Mouse (Mus musculus) 3134 (cell line): Measurements from ENCODE around the gene Olfr116.

Source experiments
- DNase-seq: peaks from one replicate; pipeline ENCODE4 v3.0.0-alpha.2; 2011; ENCODE audit warnings: low spot score; ENCODE audit not compliant: insufficient read length; ENCODE audit errors: extremely low read depth

Gene Olfr116

DNA sequence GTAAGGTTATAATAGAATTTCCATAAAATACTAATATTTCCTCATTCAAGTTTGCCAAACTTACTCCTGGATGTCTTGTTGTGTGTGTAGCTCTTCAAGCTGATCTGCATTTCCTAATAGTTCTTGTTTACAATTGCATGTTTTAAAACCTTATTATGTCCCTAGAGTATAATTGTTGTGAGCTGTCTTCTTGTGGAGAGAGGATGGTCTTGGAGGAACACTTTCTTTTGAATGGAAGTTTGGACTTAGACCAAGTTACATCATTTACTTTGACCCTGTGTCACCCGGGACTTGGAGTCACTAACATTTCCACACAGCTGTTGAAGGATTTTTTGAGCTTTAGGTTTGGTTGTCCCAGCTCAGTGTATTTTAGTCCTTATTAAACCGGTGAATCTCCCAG lies at the start of gene Olfr116, which contains the start of gene Olfr115:
Gene Olfr116, minus strand, starts transcription at position 191 of the 400 bp plus-strand sequence.
Gene Olfr115, minus strand, starts transcription at position 101 of the 400 bp plus-strand sequence.
- DNase-seq: no peak

DNA sequence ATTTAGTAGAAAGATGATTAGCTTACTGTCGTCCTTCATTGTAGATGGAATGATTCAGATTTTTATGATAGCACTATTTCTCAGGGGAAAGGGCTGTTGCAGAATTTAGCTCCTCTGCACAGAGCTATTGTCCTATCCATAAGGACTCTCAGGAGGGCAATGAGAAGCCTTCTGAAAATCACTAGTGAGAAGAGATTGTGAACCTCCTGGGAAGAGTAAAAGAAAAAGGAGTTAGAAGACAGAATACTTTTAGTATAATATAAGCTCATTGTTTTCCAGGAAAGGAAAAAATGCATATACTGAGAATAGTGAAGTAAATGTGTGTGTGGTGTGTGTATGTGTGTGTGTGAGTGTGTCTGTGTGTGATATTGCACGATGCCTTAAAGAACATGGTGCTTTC lies 39.7 kb upstream of the Olfr116 start, which contains the start of gene Olfr118:
Gene Olfr118, plus strand, starts transcription at position 301 of the 400 bp plus-strand sequence.
- DNase-seq: no peak

DNA sequence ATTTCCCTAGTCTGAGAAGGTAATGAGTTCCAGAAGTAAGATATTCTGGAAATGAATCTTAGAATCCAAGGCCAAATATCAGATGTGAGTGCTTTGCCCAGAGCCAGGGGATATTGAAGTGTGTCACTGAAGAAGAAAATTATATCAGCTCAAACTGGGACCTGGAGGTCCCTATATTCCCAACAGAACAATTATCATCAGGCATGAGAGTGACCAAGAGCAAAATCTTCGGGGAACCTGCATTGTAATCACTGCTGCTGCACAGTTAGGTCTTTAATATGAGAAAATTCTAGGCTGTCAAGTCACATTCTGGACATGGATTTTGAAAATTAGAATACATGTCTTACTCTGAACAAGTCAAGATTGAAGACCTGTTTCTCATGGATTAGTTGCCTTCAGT lies 36.7 kb upstream of the Olfr116 start, which contains the start of gene Olfr117:
Gene Olfr117, minus strand, starts transcription at position 101 of the 400 bp plus-strand sequence.
- DNase-seq: no peak

DNA sequence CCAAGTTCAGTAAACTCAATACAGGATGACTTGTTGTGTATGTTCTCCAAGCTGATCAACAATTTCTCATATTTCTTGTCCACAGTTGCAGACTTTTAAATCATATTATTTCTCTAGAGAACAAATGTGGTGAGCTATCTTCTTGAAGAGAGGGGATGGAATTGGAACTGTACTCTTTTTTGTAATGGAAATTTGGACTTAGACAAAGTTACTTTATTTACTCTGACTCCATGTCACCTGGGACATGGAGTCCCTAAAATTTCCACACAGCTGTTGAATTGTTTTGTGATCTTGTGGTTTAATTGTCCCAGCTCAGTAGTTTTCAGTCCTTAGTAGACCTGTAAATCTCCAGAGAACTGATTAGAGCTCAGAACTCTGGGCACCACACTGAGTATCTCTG lies 34.4 kb downstream of the Olfr116 start, which contains the start of gene Olfr114:
Gene Olfr114, minus strand, starts transcription at position 101 of the 400 bp plus-strand sequence.
- no peak for DNase-seq

DNA sequence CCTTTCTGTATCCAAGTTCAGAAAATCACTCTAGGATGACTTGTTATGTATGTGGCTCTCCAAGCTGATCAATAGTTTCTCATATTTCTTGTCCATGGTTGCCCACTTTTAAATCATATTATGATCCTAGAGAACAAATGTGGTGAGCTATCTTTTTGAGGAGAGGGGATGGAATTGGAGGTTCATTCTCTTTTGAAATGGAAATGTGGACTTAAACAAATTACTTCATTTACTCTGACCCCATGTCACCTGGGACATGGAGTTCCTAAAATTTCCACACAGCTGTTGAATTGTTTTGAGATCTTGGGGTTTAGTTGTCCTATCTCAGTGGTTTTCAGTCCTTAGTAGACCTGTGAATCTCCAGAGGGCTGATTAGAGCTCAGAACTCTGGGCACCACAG lies 49.4 kb downstream of the Olfr116 start, which contains the start of gene Olfr113:
Gene Olfr113, minus strand, starts transcription at position 101 of the 400 bp plus-strand sequence.
- DNase-seq: no peak
